Mouse (Mus musculus): ENCODE results near the gene Apol7e.

DNA sequence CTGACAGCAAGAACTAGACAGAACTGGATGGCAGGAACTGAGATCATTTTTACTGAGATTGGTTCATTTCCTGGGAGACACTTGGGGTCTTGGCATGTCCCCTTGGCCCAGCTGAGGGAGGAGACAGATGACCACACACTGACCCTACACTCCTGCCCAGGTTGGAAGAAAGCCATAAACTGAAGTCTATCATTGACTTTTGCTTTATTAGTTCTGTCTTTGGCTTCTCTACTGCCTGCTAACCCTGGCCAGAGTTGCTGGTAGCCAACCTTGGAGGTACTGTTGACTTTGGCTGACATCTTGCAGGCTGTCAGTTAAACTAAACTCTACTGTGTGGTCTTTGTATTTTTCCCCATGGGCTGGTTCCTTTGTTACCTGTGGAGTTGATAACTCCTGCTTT is 46.4 kb downstream of the Apol7e start:
- no peak for TF ChIP-seq GATA1 (IDR thresholded peaks at IDR 0.05; ENCODE audit: borderline replicate concordance, low read length)
- TF ChIP-seq FLI1 (IDR thresholded peaks at IDR 0.05; ENCODE audit: low read length) = no peak
